Mouse (Mus musculus) mesoderm, embryonic 11.5 days (tissue): ENCODE data around the gene Zfp444.
"Not testable (repeated sequence)": the region's sequence is repeated elsewhere in the genome, so short reads cannot be mapped to it uniquely, and the experiment has no call there.

ENCODE experiments used
- DNase-seq: peaks from one replicate; pipeline ENCODE4 v3.0.0-alpha.2; 2012; ENCODE audit warnings: low read depth, low spot score

Zfp444 gene

DNA sequence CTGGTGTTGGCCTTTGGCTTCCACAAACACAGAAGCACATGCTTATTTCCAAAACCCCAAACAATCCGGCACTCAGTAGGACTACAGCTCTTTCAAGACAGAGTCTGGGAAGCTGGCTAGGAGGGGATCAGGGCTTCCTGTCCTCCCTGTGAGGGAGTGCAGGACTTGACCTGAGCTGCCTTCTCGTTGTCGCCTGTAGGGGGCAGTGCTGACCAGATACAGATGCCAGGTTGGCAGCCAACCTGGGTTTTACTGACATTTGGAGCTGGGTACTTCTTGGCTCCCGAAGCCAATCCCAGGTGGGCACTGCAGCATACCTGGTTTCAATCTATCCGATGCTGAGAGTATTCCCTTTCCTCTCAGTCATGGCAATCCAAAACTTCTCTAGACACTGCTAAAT, 41.1 kb downstream of the Zfp444 start:
- no peak for DNase-seq

DNA sequence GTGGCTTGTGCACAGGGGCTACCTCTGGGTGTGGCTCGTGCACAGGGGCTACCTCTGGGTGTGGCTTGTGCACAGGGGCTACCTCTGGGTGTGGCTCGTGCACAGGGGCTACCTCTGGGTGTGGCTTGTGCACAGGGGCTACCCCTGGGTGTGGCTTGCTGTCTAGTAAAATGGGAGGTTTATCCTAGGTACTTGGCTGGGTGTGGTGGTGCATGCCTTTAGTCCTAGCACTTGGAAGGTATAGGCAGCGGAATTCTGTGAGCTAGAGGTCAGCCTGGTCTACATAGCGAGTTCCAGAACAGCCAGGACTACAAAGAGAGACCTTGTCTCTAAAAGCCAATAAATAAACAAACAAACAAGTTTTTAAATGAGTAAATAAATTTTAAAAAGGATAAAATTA, 42.7 kb downstream of the Zfp444 start:
- DNase-seq = not testable (repeated sequence)

DNA sequence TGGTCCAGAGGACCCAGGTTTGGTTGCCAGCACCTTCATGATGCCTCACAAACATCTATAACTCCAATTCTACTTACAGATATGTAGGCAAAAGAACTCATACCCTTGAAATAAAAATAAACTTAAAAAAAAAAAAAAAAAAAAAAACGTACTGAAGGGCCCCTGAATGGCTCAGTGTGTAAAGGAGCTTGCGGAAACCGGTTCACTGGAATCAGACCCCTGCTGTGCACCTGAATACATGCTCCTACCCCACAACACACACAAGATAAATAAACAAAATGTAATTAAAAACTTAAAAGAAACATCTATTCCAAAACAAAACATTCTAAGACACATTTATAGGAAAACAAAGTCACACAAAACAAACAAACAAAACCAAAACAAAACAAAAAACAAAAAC, 48.1 kb downstream of the Zfp444 start:
- DNase-seq = no peak

DNA sequence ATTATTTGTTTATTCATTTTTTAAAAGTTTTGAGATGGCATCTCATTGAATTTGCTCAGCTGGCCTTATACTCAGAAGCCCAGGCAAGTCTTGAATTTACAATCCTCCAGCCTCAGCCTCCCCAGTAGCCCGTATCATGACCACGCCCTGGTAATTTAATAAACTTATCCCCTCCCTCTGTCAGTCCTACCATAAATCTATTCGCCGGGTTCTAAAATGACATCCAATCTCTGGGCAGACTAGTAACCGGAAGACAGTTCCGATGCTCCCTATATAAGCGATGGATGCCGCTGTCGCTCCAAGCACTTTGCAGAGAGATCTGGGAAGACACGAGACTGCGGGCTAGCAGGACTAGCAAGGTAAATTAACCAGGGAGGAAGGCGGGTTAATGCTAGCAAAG, 50.0 kb downstream of the Zfp444 start, which contains the start of gene Zscan5b:
TSS of gene Zscan5b (plus strand) at position 301 of the 400 bp plus-strand sequence.
- no peak for DNase-seq

GRCm38 (mm10) chr7:6228491-6228890, 56.5 kb downstream of the Zfp444 start:
- DNase-seq = not testable (repeated sequence)

GRCm38 (mm10) chr7:6239787-6240186, 67.8 kb downstream of the Zfp444 start:
- no peak for DNase-seq

DNA sequence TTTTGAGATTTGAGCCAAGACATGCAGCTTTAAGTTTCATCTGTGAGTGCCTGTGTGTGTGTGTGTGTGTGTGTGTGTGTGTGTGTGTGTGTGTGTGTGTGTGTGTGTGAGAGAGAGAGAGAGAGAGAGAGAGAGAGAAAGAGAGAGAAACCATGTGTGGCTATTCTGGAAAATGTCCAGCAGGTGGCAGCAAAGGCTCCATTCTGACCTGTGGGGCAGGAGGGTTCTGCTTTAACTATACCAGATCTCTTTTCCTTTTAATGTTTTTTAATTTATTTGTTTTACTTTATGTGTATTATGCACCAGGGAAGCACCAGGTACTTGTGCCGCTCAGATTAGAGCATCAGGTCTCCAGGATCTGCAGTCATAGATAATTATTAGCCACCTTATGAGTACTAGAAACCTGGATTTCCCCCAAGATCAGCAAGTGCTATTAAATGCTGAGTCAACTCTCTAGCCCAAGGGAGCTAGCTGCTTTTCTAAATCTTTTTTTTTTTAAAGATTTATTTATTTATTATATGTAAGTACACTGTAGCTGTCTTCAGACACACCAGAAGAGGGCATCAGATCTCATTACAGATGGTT, 68.9 kb downstream of the Zfp444 start:
- DNase-seq = peak; percentile 54
